Mouse (Mus musculus): ENCODE measurements around the gene Cdh23.

The Cdh23 gene

DNA sequence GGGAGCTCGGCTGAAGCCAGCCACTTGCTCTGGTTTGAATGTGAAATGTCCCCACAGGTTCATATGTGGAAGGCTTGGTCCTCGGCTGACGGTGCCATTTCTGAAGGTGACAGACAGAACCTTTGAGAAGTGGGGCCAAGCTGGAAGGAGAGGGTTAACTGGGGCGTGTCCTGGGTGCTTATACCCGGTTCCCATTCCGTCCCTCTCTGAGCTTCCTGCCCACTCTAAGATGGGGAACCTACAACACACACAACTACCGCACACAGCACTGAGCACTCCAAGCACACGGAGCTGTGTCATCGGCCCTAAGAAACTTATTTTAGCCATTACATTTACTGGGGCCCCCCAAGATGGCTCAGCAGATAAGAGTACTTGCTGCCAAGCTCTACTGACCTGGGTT lies 354.8 kb downstream of the Cdh23 start:
- 70% methylated on average over 9 of the region's 9 CpGs for WGBS

DNA sequence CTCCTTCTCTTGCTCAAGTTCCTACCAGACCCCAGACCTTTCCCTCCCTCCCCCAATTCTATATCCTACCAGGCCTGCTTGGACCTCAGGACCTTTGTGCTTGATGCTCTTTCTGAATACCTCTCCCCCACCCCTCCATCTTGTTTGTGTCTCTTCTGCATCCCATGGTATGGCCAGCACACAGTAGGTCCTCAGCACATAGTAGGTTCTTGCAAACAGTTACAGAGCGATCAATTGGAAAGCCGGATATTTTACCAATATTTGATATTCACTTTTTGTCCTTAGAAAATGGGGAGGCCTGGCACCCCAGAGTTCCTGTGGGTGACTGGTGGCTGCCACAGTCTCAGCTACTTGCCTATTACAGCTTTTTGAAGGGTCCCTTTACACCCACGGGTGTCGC lies 361.3 kb downstream of the Cdh23 start:
- 91% methylated on average over 4 of the region's 4 CpGs for WGBS

DNA sequence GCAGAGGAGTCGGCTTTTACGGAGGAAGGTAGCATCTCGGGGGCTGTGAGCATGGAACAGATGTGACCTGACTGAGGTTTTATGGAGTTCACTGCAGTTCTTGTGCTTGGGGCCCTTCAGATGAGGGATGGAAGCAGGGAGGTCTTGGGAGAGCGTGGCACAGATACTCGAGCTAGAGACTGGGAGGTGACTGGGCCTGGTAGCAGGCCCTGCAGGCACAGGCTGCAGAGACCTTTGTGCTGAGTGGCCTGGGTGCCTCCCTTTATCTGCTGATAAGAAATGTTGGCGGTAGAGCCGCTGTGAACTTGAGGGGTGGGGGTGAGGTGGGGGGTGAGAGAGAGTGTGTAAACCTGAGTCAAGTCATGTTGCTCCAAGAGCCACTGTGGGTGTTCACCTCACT lies 361.7 kb downstream of the Cdh23 start:
- 94% methylated on average over 7 of the region's 7 CpGs for WGBS

DNA sequence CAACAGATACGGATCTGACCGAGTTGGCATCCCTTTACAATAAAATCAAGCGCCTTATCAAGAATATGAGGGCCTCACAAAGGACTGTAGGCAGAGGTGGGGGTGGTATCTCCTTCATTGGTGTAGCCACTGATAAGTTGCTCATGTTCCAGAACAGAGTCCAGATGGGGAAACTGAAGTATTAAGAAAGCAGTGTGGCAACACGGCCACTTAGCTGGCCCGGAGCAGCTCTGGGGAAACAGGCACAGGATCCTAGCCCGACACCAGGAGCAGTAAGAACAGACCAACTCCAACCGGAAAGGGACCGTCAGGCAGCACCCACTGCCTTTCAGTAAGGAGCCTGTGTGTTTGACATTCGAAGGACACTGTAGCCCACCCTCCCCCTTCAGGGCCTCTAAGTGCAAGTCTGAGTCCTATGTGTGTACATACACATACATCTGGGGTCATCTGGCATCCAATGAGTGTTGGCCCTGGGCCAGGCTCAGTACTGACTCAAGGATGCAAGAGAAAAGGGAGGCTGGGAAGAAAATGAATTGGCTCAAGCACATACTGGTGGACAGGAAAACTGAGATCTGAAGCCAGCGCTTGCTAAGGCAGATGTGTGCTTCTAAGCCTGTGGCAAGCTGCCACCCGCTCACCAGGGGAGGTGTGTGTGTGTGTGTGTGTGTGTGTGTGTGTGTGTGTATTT lies 367.2 kb downstream of the Cdh23 start:
- WGBS: 69% methylated on average over 11 of the region's 11 CpGs

DNA sequence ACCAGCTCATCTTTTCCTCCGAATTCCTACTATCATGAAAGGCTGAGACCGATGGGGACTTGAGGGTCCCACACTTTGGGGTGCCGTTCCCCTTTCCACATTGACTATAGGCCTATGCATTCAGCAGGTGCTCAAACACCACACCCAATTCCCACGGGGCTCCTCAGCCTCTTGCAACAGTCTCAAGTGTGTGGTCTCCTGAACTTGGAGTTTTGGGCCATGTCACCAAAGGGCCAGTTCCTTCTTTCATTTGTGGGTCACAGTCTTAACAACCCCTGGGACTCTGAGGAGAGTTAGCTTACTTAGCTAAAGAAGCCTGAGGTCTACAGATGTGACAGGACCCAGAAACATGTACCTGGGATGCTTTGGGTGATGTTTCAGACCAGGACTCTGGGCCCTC lies 380.1 kb downstream of the Cdh23 start:
- WGBS: 84% methylated on average over 4 of the region's 4 CpGs

DNA sequence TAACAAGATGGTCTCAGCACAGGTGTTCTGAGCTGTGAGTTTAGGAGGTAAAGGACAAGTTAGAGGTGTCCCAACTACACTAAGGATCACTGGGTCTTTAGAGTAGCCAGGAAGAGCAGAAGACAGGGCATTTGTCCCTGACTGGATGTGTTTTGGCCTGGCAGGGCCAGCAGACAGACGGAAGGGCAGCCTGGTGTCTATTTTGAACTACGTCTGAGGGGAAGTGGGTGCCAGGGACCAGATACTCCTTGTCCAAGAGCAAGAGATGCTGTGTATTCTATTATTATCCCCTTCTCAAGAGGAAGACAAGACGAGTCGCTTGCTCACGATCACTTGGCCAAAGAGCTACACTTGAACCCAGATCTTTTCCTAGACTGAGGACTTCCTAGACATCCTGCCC lies 382.7 kb downstream of the Cdh23 start:
- WGBS: 87% methylated on average over 5 of the region's 5 CpGs

DNA sequence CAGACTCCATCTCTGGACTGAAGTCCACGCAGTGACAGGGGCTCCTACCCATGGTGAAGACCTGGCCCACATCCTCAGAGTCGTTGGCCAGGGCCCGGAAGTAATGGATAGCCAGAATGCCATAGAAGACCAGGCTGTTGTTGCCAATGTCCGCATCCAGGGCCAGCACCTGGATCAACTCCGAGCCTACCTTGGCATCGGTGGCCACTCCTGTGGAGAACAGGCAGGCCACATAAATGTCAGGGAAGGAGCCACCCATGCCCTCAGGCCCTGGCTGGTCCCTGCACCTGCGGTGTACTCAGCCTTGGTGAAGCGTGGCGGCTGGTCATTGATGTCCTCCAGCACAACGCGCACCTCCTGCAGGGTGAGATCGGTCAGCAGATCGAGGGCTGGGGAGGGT lies 385.7 kb downstream of the Cdh23 start:
- 94% methylated on average over 13 of the region's 13 CpGs for WGBS

DNA sequence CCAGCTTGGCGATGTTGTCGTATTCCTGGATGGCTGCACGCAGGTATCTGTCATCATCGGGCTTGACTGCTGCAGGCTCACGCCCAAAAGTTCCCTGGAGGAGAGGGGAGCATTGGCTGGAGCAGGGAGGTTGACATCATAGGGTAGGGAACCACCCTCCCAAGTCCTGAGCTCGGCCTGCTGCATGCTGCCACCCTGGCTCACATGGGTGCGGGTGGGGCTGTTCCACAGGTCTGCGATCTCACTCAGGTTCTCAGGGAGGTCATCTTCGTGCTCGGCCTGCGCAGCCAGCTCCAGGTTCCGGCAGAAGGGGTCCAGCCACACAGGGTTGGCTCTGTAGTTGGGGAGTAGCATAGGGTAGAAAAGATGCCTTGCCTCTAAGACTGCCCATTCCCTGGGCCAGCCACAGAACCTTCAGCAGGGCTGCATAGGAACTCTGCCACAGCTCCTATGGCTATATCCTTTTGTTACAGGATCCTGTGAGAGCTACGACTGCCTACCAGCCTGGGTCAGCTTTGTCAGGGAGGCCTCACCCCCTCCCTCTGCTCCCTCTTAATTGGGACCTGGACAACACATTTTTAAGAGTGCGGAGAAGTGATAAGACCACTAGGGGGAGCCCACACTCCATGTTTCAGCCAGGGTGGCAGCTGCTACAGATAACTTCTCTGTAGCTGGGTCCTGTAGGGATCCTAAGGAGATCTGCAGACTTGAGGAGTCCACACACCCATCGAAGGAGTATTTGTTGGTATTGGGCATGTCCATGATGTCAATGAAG lies 391.2 kb downstream of the Cdh23 start:
- 61% methylated on average over 15 of the region's 15 CpGs for WGBS

DNA sequence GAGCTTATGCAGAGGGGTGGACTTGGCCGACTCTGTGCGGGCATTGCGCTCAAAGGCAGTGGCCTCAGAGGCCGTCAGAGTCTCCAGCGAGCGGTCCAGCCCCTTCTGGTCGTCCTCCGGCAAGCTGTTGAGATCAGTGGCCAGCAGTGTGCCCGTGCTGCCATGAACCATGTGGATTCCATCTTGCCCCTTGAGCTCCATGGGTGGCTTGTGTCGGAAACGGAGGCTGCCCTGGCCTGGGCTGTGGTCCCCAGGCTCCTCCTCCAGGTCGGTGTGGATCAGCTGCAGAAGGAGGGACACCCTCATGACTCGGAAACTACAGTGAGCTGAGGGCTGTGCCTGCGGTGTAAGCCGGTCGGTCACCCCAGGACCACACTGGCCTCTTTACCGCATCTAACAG lies 392.9 kb downstream of the Cdh23 start:
- 79% methylated on average over 17 of the region's 17 CpGs for WGBS

DNA sequence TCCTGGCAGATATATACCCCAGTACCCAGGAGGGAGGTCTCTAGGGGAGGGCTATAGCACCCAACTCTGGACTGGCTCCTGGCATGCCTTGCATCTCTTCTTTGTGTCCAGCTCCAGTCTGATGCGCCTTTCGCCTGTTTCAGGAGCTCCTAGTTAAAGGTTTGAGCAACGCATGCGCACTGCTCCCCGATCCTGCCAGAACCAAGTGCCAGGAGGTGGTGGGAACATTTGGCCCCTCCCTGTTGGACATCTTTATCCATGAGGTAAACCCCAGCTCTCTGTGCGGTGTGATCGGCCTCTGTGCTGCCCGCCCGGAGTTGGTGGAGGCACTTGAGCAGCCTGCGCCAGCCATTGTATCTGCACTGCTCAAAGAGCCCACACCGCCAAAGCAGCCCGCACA lies 396.7 kb downstream of the Cdh23 start:
- WGBS: 83% methylated on average over 12 of the region's 12 CpGs

DNA sequence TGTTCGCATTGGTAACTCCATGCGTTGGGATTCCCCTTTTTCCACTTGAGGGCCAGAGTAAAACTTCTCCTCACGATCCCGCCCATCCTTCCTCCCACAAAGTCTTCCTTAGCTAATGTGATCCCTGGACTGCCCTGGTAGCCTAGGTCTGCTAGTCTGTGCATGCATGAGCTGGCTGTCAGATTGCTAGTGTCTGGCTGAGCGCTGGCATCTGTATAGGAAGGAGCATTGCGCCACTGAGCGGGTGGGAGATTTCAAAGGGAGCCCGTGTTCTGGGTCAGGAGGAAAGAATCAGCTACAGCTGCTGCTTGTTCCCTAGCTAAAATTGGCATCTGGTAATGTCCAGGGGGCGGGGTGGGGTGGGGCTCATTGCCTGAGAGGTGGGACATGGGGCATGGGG lies 400.3 kb downstream of the Cdh23 start:
- WGBS: 49% methylated on average over 9 of the region's 9 CpGs

DNA sequence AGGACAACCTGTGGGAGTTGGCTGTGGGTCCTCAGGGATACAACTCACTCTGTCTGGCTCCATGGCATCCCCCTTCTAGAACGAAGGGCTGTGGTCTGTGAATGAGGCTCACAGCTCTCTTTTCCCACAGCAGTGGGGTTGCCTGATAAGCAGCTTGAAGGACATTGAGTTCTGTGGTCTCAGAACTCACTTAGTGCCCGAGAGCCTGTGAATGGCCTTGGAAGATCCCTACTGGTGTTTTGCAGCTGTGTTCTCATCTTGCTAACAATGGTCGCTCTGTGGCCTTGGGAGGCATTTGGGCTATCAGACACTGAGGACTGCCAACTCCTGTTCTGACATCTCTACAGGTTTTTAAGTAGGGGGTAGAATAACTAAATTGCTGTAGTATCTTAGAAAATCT lies 400.9 kb downstream of the Cdh23 start:
- 64% methylated on average over 3 of the region's 3 CpGs for WGBS

DNA sequence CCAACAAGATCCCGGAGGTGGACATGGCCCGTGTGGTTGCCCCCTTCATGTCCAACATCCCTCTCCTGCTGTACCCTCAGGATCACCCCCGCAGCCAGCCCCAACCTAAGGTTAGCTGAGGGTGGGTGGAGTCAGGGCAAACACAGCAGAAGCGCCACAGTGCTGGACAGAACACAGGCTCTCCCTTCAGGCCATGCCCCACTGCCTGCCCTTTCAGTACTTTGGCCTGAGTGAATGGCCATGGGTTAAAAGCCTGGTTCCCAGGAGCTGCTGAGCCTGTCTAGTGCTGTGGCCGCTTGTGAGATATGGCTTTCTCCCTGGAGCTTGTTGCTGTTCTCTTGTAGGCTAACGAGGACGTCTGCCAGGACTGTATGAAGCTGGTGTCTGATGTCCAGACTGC lies 401.7 kb downstream of the Cdh23 start:
- 66% methylated on average over 7 of the region's 7 CpGs for WGBS

DNA sequence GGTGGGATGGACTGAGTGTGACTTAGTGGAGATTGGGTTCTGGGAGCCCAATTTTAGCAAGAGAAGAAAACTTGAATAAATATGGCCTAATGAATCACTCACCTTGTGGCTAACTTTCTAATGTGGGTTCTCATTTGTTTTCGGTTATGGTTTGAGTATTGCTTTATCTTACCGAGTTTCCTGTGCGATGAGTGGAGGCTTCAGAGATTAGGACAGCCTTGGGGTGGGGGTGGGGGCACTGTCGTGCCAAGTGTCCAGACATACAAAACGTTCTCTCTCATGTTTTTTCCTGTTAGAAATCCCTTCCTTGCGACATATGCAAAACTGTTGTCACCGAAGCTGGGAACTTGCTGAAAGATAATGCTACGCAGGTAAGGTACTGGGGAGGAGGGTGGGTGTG lies 404.1 kb downstream of the Cdh23 start:
- 73% methylated on average over 8 of the region's 8 CpGs for WGBS

DNA sequence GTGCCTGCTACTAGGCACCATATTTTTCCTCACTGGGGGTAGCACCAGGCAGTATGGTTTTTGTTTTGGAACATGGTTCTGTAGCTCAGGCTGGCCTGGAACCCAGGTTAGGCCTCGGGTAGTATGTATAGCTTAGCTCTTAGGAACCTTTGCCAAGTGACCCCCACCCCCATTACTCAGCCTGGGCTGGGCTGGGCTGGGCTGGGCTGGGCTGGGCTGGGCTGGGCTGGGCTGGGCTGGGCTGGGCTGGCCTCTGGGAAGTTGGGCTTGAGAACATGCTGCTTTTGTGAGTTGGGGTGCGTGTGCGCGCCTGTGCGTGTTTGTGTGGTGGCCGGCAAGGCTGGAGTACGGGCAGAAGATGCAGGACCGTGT lies 405.6 kb downstream of the Cdh23 start:
- WGBS: 79% methylated on average over 8 of the region's 8 CpGs

DNA sequence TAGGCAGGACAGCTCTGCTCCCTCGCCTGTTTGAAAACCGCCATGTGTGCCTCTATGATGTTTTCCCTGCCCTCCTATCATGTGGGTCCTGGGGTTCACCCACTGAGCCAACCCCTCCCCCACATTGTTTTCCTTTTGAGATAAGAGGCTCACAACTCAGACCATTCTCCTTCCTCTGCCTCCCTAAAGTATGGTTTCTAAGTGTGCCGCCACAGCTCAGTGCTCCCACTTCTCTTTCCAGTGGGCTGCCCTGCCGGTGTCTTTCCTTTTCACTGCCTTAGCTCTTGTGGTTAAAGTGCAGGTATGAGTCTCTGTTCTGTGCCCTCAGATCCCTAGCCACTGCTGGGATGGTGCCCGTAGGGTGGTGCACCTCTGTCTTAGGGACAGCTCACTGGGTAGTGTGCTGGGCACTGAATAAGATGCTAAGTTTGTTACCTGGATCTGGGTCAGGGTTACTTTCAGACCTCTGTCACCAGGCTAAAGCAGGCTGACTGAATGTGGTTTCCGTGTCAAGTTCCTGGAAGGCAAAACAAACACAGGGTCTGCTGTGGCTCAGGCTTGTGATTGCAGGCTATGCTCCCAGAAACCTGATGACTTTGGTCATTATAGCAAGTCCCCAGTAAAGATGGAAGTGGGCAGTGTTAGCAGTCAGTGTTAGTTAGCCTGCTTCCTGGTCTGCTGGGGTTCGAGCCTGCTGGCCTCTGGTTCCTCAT lies 406.1 kb downstream of the Cdh23 start:
- WGBS: 56% methylated on average over 7 of the region's 7 CpGs

DNA sequence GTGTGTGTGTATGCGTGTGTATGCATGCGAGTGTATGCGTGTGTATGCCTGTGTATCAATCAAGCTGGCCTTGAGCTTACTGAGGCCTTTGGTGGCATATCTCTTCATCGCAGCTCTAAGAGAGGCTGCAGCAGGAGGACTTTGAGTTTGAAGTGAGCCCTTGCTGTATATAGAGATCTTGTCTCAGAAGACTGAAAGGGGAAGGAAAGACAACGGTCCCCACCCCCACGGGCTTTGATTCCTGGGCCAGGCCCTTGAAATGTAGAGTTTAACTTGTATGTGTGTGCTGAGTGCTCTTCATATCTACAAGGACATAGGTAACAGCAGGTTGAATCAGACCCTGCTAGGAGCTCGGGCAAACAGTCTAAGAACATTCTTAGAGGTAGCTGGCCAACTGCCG lies 407.1 kb downstream of the Cdh23 start:
- 71% methylated on average over 8 of the region's 8 CpGs for WGBS

DNA sequence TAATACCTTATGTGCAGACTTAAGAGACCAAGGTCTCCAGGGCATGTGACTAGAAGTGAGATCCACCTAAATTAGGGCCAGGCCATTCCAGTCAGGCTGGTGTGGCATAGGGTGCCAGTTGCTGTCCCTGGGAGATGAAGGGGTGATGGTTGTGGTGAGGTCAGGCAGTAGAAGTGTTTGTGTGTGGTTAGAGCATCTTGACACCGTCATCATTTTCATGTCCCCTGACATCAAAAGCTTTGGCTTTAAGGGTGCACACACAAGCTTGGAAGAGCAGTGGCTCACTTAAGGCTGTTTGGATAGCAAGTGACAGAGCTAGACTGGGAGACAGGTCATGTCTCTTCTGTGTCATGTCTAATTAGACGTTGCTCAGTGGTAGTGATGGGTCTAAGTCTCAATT lies 408.6 kb downstream of the Cdh23 start:
- WGBS: 52% methylated on average over 2 of the region's 2 CpGs

DNA sequence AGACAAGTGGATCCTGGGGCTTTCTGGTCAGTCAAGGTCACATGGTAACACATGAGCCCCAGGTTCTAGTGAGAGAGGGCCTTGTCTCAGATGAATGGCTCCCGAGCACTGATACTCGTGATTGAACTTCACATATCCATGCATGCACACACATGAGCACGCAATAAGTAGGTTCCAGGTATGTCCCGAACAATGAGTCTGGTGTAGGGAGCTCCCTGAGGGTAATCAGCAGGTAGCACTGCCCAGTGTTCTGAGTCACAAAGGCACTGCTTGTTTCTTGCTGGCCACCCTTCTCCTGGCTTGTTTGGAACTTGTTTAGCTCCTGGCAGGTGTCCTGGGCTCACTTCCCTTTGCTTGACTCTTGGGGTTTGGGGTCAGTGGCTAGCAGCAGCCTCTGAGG lies 409.1 kb downstream of the Cdh23 start:
- 70% methylated on average over 4 of the region's 4 CpGs for WGBS

DNA sequence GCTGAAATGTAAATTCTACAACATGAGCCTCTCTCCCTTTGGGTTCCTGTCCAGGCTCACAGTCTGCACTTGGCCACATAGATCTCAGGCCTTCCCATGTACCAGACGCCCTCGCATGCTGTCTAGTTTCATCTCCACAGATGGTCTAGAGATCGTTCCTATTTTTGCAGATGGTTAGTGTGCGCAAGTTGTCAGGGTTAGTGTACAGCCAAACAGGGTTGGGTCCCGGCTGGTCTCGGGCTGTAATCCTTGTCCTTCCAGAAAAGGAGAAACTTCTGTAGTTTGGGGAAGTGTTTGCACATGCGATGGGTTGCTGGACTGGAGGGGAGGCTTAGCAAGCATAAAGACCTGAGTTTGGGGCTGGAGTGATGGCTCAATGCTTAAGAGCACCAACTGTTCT lies 409.7 kb downstream of the Cdh23 start:
- WGBS: 41% methylated on average over 7 of the region's 7 CpGs

DNA sequence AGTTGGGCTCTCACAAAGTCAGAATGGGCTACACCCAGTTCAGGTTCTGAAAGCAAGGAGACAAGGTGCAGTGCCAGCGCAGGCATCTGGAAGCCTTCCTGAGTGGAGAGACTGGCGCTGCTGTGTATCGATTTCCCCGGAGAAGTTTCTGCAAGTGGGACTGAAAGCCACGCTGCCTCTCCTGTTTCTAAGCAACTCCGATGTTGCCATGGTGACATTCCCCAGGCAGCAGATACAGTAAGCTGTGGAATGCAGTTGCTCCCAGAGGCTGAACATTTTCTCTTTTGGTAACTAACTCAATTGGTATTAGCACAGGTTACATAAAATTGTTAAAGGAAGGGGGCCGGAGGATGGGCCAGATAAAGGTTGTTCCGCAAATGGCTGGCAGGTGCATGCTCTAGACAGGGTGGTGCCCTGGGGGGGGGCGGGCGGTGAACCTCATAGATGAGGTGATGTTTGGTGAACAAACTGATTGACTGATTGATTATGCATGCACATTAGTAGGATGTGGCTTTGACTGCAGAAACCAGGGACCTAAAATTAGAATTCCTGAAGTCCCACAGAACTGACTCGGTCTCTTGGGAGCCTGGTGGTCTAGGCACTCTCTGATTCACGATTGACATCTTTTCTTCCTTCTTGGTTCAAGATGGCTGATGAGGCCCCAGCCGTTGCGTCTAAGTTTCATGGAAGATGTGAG lies 410.5 kb downstream of the Cdh23 start:
- WGBS: 21% methylated on average over 14 of the region's 14 CpGs

DNA sequence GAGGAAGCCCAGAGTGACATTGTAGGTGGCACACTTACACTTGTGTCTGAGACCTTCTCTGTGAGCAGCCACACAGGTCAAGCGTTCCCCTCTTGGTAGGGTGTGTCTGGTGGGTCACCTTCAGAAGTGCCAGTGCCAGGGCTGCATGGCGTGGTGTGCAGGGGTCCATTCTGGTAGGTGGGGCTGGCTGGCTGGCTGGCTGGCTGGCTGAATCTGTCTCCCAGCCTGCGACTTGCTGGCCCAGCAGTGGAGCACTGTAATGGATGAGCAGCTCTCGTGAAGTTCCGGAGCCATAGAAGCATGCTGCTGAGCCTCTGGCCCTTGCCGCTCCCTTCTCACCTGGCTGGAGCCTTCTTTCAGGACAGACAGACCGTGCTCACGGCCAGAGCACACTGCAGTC lies 411.1 kb downstream of the Cdh23 start:
- WGBS: 27% methylated on average over 8 of the region's 8 CpGs

Data from cerebral cortex, adult 2 months (tissue).